Mouse (Mus musculus) lung, postnatal 36 days (tissue): Measurements from ENCODE around the gene Otud6a.
A peak's percentile ranks its signal among the peaks of the same experiment; 100 is the strongest.
"Not testable (repeated sequence)": the region's sequence is repeated elsewhere in the genome, so short reads cannot be mapped to it uniquely, and the experiment has no call there.

Source experiments
- DNase-seq: peaks from one replicate; pipeline ENCODE4 v3.0.0; 2022; ENCODE audit warnings: mixed read lengths

Otud6a gene

GRCm38 (mm10) chrX:100428693-100429092 lies at the start of gene Otud6a:
Gene Otud6a, plus strand, starts transcription at chrX:100429013.
- no peak for DNase-seq

- no peak for DNase-seq
Measured at GRCm38 (mm10) chrX:100389887-100390286, 38.9 kb upstream of the Otud6a start.

- DNase-seq = peak; percentile 17
Measured at GRCm38 (mm10) chrX:100392304-100392703, 36.5 kb upstream of the Otud6a start.

GRCm38 (mm10) chrX:100394223-100394861 lies 34.5 kb upstream of the Otud6a start:
- no peak for DNase-seq

- DNase-seq = peak; percentile 13
Measured at GRCm38 (mm10) chrX:100395026-100395425, 33.8 kb upstream of the Otud6a start.

GRCm38 (mm10) chrX:100400900-100401299 lies 27.9 kb upstream of the Otud6a start:
- DNase-seq = no peak

- DNase-seq = peak; percentile 16
Measured at GRCm38 (mm10) chrX:100401657-100402056, 27.2 kb upstream of the Otud6a start.

GRCm38 (mm10) chrX:100409245-100409644 lies 19.6 kb upstream of the Otud6a start:
- no peak for DNase-seq

GRCm38 (mm10) chrX:100432311-100432710 lies 3.5 kb downstream of the Otud6a start:
- DNase-seq = no peak

GRCm38 (mm10) chrX:100442617-100443016 lies 13.8 kb downstream of the Otud6a start, which contains the start of gene Awat2:
Gene Awat2, minus strand, starts transcription at chrX:100442717.
- not testable (repeated sequence) for DNase-seq

- no peak for DNase-seq
Measured at GRCm38 (mm10) chrX:100443532-100443931, 14.7 kb downstream of the Otud6a start.

GRCm38 (mm10) chrX:100468047-100468446 lies 39.2 kb downstream of the Otud6a start:
- DNase-seq = no peak

GRCm38 (mm10) chrX:100470126-100470525 lies 41.3 kb downstream of the Otud6a start:
- peak; percentile 18 for DNase-seq

GRCm38 (mm10) chrX:100471491-100471890 lies 42.7 kb downstream of the Otud6a start:
- no peak for DNase-seq

GRCm38 (mm10) chrX:100475569-100476223 lies 46.9 kb downstream of the Otud6a start:
- peak; percentile 46 for DNase-seq
